Mouse (Mus musculus) right cerebral cortex, postnatal 25 days (tissue): Measurements from ENCODE around the gene 1700019N19Rik.

Source experiments
- DNase-seq: peaks from one replicate; pipeline ENCODE4 v3.0.0; 2022

The 1700019N19Rik gene

GRCm38 (mm10) chr19:58794284-58794683 is at the start of gene 1700019N19Rik:
TSS of gene 1700019N19Rik (minus strand) at chr19:58794461.
- DNase-seq = no peak

- DNase-seq = no peak
Observed at GRCm38 (mm10) chr19:58843606-58844005, 49.3 kb upstream of the 1700019N19Rik start.

- no peak for DNase-seq
Observed at GRCm38 (mm10) chr19:58840721-58841271, 46.5 kb upstream of the 1700019N19Rik start.

- DNase-seq = no peak
Observed at GRCm38 (mm10) chr19:58839806-58840205, 45.5 kb upstream of the 1700019N19Rik start.

- DNase-seq = no peak
Observed at GRCm38 (mm10) chr19:58839345-58839744, 45.1 kb upstream of the 1700019N19Rik start.

GRCm38 (mm10) chr19:58838706-58839105 is 44.4 kb upstream of the 1700019N19Rik start:
- DNase-seq = no peak

GRCm38 (mm10) chr19:58833639-58834180 is 39.4 kb upstream of the 1700019N19Rik start:
- DNase-seq = no peak

- DNase-seq = no peak
Observed at GRCm38 (mm10) chr19:58832988-58833387, 38.7 kb upstream of the 1700019N19Rik start.

- no peak for DNase-seq
Observed at GRCm38 (mm10) chr19:58831280-58831922, 37.1 kb upstream of the 1700019N19Rik start.

- no peak for DNase-seq
Observed at GRCm38 (mm10) chr19:58830182-58830581, 35.9 kb upstream of the 1700019N19Rik start.

GRCm38 (mm10) chr19:58829575-58829974 is 35.3 kb upstream of the 1700019N19Rik start:
- peak; percentile 70 for DNase-seq

GRCm38 (mm10) chr19:58827656-58828055 is 33.4 kb upstream of the 1700019N19Rik start:
- no peak for DNase-seq

GRCm38 (mm10) chr19:58824316-58824715 is 30.1 kb upstream of the 1700019N19Rik start:
- DNase-seq = no peak

GRCm38 (mm10) chr19:58823301-58823700 is 29.0 kb upstream of the 1700019N19Rik start:
- DNase-seq = no peak

GRCm38 (mm10) chr19:58822454-58823200 is 28.4 kb upstream of the 1700019N19Rik start:
- peak; percentile 76 for DNase-seq

- DNase-seq = no peak
Observed at GRCm38 (mm10) chr19:58818571-58819415, 24.5 kb upstream of the 1700019N19Rik start.

- no peak for DNase-seq
Observed at GRCm38 (mm10) chr19:58817398-58817797, 23.1 kb upstream of the 1700019N19Rik start.

- DNase-seq = peak; percentile 73
Observed at GRCm38 (mm10) chr19:58816453-58817041, 22.3 kb upstream of the 1700019N19Rik start.

GRCm38 (mm10) chr19:58815179-58815922 is 21.1 kb upstream of the 1700019N19Rik start:
- no peak for DNase-seq

GRCm38 (mm10) chr19:58810536-58810935 is 16.3 kb upstream of the 1700019N19Rik start:
- peak; percentile 31 for DNase-seq

GRCm38 (mm10) chr19:58808864-58809263 is 14.6 kb upstream of the 1700019N19Rik start:
- DNase-seq = no peak

- peak; percentile 67 for DNase-seq
Observed at GRCm38 (mm10) chr19:58806364-58806763, 12.1 kb upstream of the 1700019N19Rik start.
